Mouse (Mus musculus): ENCODE measurements around the gene Prpsap1.

The Prpsap1 gene

DNA sequence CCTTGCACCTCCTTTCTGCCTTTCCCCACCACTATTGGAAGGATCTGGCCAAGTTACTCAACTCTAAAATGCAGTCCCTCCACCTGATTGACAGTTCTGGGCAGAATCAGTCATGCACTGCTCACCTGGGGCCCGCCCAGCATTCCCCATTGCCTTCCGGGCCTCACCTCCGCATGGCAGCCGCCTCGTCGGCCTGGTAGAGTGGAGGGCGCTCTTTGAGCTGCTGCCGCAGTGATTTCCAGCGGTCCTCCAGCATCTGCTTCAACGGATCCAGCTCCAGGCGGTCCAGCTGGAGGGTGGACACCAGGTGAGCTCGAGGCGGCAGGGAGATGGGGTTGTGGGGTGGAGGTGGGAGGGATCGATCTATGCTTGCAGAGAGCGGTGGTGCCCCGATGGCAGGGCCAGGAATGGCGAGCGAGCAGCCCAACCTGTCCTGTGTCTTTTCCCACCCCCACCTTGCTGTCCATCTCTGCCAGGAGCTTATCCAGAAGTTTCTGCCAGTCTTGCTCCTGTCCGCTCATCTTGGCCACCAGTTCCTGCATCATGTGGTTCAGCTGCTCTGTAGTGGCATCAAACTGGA, 47.6 kb downstream of the Prpsap1 start:
- DNase-seq (ENCODE audit: extremely low read depth, insufficient read length, low spot score), result no peak

DNA sequence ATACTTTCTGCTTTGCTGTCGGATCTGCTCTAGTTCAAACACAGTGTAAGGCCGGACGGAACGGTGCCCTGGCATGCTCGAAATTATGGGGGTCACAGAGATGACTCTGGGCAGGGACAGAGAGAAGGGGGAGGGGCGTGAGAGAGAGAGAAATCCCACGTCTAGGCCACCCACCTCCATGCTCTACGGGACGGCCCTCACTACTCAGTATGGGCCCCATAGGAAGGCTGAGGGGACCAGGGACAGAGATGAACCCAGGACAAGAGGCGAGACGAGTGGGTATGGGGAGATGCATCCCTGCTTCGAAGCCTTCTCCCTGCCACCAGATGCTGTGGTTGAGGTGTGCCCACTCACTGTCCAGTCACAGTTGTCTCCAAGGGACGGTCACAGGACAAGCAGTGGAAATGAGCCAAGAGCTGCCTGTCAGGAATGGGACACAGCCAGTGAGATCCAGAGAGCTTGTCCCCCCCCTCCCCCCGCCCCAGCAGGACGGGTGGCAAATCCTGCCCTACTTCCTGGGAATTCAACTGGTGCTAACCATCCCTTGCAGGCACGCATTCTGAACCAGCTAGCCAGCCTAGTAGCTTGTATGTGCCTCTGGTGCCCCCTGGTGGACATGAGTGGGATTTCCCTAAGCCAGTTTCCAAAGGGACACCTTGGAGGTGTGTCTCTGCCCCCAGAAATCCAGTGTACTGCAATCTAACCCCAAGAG, 48.2 kb downstream of the Prpsap1 start:
- DNase-seq (ENCODE audit: extremely low read depth, insufficient read length, low spot score), result peak; percentile 78

DNA sequence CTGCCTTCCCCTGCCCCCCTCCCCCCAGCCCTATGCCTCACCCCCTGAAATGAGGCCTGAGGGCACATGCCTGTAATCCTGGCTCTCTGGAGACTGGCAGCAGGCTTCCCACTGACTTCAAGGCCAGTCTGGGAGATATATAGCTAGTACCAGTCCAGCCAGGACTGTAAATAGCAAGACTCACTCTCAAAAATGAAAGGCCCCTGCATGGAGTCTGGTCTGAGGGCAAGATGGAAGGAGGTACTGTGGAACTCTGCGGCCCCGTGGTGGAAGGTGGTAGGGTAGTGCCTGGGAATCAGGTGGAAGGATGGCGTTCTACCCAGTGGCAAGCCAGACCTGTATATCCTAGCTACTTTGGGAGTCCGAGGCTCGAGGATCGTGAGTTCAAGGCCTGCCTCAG, 50.1 kb downstream of the Prpsap1 start:
- no peak for DNase-seq (ENCODE audit: extremely low read depth, insufficient read length, low spot score)

DNA sequence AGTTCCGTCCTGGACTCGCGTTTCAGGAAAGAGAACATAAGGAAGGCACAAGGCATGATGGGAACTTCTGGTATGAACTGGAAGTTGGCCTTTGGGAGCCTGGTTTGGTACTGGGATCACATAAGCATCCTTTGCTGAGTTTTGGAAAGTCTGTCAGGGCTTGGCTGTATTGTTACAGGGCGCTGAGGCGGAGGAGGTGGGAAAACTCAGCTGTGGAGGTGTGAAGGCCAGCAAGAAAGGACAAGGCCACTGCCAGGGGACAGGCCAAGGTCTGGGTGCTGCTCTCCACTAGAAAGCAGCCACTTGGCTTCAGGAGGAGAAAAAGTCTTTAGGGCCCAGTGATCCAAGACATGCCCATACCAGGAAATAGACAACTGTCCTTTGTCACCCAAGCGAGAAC, 50.7 kb downstream of the Prpsap1 start:
- DNase-seq (ENCODE audit: extremely low read depth, insufficient read length, low spot score), result no peak

DNA sequence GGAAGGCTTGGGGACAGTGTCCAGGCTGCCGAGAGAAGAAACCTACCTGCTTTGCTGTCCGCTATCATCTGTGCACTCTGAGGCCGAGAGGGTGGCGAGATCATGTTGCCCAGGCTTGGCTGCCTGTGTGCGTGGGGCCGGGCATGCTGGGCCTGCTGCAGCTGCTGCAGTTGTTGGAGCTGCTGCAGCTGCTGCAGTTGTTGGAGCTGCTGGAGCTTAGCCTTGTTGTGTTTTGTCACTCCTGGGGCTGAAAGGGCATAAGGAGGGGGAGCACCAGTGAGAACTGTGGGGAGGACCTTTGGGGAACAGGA, 51.2 kb downstream of the Prpsap1 start:
- DNase-seq (ENCODE audit: extremely low read depth, insufficient read length, low spot score), result no peak

DNA sequence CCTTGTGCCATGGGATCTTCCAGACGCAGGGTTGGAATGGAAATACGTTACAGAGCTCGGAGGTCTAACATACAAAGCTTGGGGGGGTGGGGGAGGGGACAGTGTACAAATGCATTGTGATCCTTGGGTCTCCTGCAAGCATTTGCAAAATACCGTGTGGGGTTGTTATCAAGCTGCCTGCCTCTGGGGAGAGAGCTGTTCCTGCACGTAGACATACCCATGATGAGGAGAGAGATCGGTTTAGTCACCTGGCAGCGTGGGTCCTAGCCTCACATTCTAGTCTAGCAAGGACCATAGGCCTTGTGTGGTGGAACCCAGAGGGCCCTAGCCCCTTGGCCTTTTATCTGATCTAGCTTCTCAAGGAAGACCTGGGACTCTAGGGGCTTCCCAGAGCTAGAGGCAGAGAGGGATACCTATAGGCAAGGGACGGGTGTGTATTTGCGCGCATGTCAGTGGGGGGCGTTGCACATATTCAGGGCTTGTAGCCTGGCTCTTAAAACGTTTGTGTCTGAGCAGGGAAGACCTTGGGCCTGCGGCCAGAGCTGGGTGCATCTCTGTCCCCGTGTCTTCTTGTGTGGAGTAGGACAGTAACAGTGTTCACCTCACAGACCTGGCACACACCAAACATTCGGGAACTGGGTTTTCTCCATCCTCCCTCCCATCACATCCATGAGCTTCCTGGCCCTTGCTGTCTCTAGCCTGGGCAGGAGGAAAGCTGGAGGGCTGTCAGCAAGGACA, 51.7 kb downstream of the Prpsap1 start:
- no peak for DNase-seq (ENCODE audit: extremely low read depth, insufficient read length, low spot score)

DNA sequence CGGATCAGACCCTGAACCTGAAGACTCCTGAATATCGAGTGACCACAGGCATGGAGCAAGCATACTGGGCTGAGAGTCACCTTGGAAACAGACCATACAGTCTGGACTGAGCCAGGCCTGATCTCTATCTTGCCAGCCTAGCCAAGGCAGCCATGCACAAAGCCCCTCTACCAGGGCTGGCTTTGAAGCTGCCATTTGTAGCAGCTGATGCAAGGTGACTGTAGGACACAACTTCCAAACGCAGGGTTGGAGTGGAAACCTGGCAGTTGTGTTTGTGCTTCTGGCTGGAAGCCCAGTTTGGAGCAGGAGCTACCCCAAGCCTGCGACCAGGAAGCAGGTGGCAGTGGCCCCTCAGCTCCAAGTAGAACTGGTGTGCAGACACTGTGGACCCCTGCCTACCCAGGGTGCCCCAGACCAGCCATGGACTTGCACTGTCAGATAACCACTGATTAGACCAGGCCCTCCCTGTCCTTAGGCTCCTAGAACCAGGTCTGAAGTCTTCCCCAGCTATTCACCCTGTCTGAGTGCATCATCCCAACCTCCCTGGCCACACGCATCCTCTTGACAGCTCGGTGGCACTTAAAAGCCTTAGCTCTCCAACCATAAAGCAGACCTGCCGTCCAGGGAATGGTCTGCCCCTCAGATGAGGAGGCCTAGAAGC, 53.5 kb downstream of the Prpsap1 start:
- no peak for DNase-seq (ENCODE audit: extremely low read depth, insufficient read length, low spot score)

DNA sequence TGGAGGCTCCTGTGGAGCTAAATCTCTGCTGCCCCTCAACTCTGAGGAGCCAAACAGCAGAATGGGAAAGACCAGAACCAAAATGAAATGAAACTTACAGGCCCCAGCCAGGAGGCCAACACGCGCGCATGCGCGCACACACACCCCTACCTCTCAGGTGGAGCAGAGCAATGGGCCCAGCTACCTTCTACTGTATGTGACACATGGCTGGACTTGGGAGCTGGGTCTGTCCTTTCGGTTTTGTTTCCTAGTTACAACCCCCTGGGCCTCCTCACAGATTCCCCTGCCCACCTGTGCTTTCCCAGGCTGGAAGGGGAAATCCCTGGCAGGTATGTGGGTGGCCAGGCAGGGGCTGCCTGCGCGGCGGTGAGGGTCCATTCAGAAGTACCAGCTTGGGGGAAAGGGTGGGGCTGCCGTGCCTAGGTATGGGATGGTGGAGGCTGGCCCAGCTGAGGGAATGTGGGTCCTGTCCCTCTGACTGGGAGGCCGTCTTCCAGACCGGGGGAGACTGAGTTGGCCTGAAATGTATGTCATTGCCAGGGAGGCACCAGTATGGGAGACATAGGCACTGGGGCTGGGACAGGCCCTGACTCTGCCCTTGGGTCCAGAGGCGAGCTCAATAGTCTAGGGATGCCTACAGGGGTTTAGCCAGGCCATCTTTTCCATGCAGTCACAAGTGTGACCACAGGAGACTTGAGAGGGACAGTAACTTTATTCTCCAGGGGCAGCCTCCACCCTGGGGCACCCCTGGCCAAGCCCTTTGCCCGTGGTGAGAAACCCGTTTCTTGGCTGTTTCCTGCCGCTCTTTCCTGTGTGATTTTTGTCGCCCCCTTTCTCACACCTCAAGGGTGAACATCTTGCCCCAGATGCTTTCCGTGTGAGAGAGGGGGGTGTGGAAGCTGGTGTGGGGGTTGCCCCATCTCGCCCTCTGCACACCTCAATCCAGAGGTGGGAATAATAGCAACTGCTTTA, 54.4 kb downstream of the Prpsap1 start:
- no peak for DNase-seq (ENCODE audit: extremely low read depth, insufficient read length, low spot score)

DNA sequence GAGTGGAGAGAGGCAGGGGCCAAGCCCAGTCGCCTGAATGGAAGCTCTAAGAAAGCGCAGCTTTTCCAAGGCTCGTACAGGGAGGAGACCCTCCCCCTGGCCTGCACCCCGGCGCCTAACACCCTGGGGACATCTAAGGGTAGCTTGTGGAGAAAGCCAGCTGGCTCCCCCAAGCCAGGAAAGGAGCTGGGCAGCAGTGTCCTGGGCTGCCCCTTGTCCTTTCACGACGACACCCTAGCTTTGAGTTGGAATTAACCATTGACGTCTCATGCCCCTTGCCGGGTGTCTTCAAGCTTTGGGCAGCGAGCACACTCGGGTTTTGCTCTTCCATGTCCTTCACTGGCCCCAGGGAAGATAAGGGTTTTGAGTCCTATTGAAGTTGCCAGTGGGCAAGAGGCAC, 56.5 kb downstream of the Prpsap1 start:
- no peak for DNase-seq (ENCODE audit: extremely low read depth, insufficient read length, low spot score)

DNA sequence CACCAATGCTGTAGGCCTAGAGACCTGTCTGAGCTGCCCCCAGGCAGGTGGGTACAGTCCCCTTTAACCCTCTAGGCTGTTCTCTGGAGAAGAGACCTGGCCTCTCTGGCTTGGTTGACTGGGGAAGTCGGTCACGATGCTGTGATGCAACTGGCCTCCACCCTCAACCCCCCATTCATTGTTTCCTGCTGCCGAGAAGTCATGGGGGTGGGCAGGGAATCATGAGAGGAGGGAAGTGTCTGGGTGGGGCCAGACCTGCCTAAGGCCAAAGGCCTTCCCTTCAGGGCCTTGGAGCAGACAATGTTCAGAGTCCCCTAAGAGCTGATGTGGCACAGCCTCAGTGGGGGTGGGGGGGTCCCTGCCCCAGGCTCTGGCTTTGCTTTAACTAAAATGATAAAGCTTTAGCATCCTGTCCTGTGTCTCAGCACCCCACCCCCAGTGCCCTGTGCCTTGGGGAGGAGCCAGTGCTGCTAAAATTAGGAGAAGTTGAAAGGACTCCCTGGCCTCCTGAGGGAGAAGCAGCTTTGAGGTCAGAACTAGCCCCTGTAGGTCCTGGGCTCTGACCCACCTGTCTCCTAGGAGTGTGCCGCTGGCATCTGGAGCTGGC, 57.2 kb downstream of the Prpsap1 start:
- DNase-seq (ENCODE audit: extremely low read depth, insufficient read length, low spot score), result no peak

DNA sequence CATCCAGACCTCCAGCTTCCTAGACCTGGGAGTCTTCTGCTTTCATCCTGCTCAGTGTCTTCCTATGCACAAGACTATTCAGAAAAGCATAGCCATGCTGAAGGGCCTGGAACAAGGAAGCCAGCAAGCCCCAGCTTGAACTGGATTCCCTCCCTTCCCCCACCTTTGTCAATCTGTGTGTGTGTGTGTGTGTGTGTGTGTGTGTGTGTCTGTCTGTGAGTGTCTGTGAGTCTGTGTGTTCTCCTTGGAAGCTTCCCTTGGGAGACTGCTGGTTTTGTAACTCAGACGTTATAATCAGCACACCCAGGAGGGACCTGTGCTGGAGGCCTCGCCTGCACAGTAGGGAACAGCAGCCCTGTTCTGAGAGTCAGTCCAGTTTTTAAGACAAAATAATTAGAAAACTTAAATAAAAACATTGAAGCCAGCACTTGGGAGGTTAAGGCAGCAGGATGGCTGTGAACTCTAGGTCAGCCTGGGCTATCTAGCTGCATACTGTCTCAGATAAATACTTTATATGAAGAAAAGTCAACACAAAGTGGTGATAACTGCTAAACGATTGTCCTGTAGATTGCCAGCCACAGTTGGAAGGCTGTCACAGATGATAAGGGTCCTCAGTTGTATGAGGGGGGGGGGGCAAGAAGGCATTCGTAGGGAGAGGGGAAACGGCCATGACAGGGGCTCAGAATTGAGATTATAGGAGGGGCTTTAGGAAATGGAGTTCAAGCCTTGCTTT, 57.8 kb downstream of the Prpsap1 start:
- no peak for DNase-seq (ENCODE audit: extremely low read depth, insufficient read length, low spot score)

DNA sequence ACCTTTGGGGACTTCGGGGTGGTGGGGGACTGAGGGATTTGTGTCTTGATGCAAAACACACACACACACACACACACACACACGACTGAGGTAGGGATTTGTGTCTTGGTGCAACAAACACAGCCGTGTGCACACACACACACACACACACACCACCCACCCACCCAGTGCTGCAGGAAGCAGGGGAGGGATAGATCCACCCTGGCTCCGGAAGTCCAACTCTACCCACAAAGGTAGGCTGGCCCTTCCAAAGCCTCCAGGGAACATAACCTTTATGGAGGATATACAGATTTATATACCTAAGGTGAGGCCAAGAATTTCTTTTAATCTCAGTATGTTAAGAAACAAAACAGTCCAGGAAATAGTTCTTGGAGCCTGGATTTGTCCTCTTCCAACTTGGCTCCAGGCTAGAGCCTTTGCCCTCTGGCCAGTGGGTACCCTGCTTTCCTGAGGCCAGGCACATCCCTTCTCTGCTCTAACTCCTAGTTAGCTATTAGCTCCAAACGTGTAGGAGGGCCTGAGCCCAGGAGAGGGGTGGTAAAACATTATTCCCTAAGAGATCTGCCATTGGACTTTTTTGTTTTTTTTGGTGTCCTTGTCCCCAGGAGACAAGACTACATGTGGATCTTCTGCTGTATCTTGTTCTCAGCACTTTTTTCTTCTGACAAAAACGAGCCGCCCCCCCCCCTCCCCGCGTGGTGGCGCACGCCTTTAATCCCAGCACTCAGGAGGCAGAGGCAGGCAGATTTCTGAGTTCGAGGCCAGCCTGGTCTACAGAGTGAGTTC, 58.8 kb downstream of the Prpsap1 start:
- DNase-seq (ENCODE audit: extremely low read depth, insufficient read length, low spot score), result no peak

DNA sequence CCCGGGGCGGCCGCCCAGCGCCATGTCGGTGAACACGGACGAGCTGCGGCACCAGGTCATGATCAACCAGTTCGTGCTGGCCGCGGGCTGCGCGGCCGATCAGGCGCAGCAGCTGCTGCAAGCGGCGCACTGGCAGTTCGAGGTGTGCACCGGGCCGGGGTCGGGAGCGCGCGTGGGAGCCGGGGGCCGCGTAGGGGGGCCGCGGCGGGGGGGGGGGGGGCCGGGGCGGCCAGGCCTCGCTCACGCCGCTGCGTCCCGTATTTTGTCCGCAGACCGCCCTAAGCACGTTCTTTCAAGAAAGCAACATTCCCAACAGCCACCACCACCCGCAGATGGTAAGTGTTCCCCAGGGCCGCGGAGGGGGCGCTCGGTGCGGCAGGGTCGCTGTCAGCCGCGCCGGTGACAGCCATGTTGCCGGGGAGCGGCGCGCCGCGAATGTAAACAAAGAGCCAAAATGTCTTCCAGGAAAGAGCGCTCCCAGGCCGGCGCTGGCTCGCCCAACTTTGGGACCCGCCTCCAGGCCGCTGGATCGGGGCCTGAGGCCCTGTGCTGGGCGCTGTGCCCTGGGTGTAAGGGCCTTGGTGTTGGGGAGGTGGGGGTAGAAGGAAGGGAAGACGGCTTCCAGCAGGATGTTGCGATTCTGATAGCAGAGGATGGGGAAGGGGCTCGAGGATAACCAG, 59.6 kb downstream of the Prpsap1 start:
- peak; percentile 76 for DNase-seq (ENCODE audit: extremely low read depth, insufficient read length, low spot score)

DNA sequence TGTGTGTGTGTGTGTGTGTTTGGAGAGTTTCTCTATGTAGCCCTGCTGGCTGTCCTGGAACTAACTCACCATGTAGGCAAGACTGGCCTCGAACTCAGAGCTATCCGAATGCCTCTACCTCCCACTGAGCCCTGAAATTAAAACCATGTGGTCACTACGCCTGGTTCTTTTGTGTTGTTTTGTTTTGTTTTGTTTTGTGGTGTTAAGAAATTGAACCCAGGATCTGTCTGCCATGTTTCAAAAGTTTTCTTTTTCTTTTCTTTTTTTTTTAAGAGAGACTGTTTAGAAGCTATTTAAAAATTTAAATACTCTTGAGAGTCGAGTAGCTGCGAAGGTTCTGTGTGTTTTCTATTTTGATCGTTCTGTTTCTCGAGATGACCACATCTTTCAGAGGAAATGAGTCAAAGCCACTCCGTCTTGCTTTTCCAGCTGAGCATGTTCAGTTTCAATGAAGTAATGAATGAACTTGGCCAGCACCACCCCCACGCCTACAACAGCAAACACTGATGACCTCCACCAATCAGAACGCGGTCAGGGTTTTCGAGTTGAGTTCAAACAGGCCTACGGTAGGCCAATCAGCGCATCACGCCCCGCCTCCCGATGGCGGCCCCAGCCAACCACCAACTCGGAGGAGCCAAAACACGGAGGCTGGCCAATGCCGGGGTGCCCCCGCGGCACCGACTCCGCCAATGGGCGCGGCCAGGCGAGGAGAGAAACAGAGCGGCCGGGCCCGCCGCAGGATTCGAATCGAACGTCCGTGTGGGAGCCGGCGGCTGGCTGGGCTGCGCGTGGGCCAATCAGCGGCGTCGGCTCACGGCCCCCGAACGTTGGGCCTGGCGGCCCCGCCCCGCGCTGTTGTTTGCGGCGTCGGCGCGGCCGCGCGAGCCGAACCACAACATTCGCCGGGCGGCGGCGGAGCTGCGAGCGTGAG, 60.4 kb downstream of the Prpsap1 start, which contains the start of gene Ubald2:
TSS of gene Ubald2 (plus strand) at position 739 of the 931 bp plus-strand sequence.
- peak; percentile 100 for DNase-seq (ENCODE audit: extremely low read depth, insufficient read length, low spot score)

DNA sequence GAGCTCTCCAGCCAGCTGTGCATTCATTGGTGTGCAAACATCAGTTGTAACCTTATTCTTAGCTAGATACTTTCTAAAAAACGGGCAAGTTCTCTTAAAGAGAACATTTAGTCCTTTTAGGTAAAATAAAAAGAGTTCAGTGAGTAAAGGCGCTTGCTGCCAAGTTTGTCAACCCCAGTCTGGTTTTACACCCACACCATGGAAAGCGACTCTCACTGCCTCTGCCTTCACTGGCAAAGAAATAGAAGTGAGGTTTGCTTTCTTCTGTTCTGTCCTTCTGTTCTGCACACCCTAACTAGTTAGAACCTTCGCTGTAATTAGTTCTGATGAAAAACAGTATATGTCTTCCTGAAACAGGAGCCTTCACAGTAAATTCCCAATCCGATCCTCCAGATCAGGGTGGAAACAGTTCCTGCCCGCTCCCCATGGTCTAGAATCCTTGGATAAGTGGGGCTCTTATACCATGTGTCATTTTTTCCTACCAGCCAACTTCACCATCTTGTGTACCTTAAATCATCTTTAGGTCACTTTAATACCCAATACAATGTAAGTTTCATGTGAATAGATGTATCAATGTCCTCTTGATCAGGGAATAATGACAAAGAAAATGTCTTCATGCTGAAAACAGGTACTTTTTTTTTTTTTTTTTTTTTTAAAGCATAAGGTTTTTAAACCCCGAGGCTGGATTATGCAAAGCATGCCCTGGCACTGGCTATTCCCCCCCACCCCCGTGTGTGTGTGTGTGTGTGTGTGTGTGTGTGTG, 61.2 kb downstream of the Prpsap1 start:
- no peak for DNase-seq (ENCODE audit: extremely low read depth, insufficient read length, low spot score)

DNA sequence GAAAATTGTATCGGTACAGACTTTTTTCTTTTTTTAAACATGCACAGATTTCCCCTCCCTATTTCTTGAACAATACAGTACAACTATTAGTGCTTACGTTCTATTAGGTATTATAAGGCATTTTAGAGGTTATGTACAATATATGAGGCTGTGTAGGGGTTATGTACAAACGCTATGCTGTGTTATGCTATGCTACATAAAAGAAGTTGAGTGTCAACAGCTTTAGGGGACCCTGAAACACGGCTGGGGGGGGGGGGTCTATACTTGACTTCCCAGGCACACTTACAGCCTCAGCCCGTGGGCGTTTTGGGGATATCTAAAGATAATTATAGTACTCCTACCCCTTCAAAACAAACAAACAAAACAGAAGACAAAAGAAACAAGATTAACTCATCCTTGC, 61.9 kb downstream of the Prpsap1 start:
- no peak for DNase-seq (ENCODE audit: extremely low read depth, insufficient read length, low spot score)
